Mouse (Mus musculus) heart, adult 2 months (tissue): ENCODE results near the gene Ly6g6e. TPM values are rescaled to one million over a fixed set of nuclear protein-coding genes. Genes with fewer than 3 reads are reported as not detected.
A peak's percentile ranks its signal among the peaks of the same experiment; 100 is the strongest.

Source experiments
- DNase-seq, 2 experiments: peaks; one replicate each; pipeline ENCODE4 v3.0.0; 2021
- H3K27ac ChIP-seq: fragments of 200-600 bp; 2 replicates; pipeline ENCODE4 v1.8.1; 2022
- H3K27me3 ChIP-seq: fragments of 200-500 bp; 2 replicates; pipeline ENCODE4 v1.6.1; 2012; ENCODE audit warnings: mild to moderate bottlenecking, low read length, inconsistent platforms, mixed read lengths; ENCODE audit not compliant: control insufficient read depth, insufficient read depth
- H3K36me3 ChIP-seq: fragments of 200-500 bp; 2 replicates; pipeline ENCODE4 v1.6.1; 2012; ENCODE audit warnings: low read length, inconsistent platforms; ENCODE audit not compliant: control insufficient read depth, insufficient read depth
- H3K4me1 ChIP-seq: fragments of 200-500 bp; 2 replicates; pipeline ENCODE4 v1.6.1; 2011; ENCODE audit warnings: low read length; ENCODE audit not compliant: control insufficient read depth, insufficient read depth
- H3K4me3 ChIP-seq: fragments of 200-600 bp; 2 replicates; pipeline ENCODE4 v1.8.1; 2022
- H3K79me2 ChIP-seq: fragments of 200-500 bp; replicated peaks from 2 replicates; pipeline ENCODE4 v1.6.1; 2012; ENCODE audit warnings: mild to moderate bottlenecking, inconsistent platforms, low read length, moderate library complexity, mixed read lengths; ENCODE audit not compliant: control insufficient read depth, insufficient read depth
- H3K9ac ChIP-seq: fragments of 200-500 bp; 2 replicates; pipeline ENCODE4 v1.6.1; 2012; ENCODE audit warnings: low read depth, mild to moderate bottlenecking, control low read depth, inconsistent platforms, low read length, mixed read lengths
- CTCF ChIP-seq: fragments of 200-600 bp; IDR thresholded peaks from 2 replicates; pipeline ENCODE4 v1.8.1; 2022; ENCODE audit warnings: antibody characterized with exemption, mild to moderate bottlenecking, moderate library complexity
- EP300 ChIP-seq: fragments of 200-500 bp; IDR thresholded peaks from 2 replicates; pipeline ENCODE4 v1.6.1; 2011; ENCODE audit warnings: low read depth, low read length, control low read depth; ENCODE audit not compliant: insufficient read depth
- POLR2A ChIP-seq: fragments of 200-500 bp; IDR thresholded peaks from 2 replicates; pipeline ENCODE4 v1.6.1; 2011; ENCODE audit warnings: mild to moderate bottlenecking, low read depth, low read length, control low read depth; ENCODE audit not compliant: insufficient read depth
- WGBS: fragments of 180-500 bp; shearing (Covaris S2); methylation state at CpG from one replicate; pipeline ENCODE4 v1.1.7; 2018; 5-methylcytosine and 5-hydroxymethylcytosine counted together
- intact Hi-C: fragments of 180-260 bp; cut with DNase I; formaldehyde crosslinking; loops from one replicate; pipeline ENCODE4 v1.15.1; 2025
- long read RNA-seq: library from polyadenylated mRNA; stranded (forward); transcript quantifications from one replicate; pipeline ENCODE4 v2.0.0, GENCODE M21; 2021
- polyA plus RNA-seq: library from polyadenylated mRNA; depleted of rRNA; stranded (reverse); fragments of >200 nt; gene quantifications from 2 replicates; pipeline ENCODE4 v1.2.3, GENCODE M21; 2012; rRNA removed
- total RNA-seq, 2 experiments: library from RNA; stranded (reverse); gene quantifications; 2 replicates each; pipeline ENCODE4 v1.2.3; 2021

The Ly6g6e gene
- total RNA-seq (not detected), polyA plus RNA-seq (0.41 TPM in 1 of 2 replicates, not detected in the other)
- long read RNA-seq = 0 reads

GRCm38 (mm10) chr17:35076507-35077176 lies at the start of gene Ly6g6e:
Gene Ly6g6e, plus strand, starts transcription at chr17:35076902.
- H3K4me3 ChIP-seq = peak within 1 kb of the TSS; percentile 57
- H3K36me3 ChIP-seq = no peaks in the 10 kb centered on the region
- H3K9ac ChIP-seq = peak within 1 kb of the TSS; percentile 73
- intact Hi-C loops = no loop called here
- no peaks in the 10 kb centered on the region for H3K27me3 ChIP-seq
- no peak for DNase-seq
- TF ChIP-seq POLR2A (no peak), EP300 (no peak), CTCF (no peak)
- peak within 1 kb of the TSS; percentile 68 for H3K27ac ChIP-seq
- H3K4me1 ChIP-seq = peaks cover 8% of the 10 kb centered on the region
- 51% methylated on average over 10 of the region's 10 CpGs for WGBS
- no peaks in the 10 kb centered on the region for H3K79me2 ChIP-seq

- Histone ChIP-seq H3K36me3 (no peaks in the 10 kb centered on the region), H3K4me1 (peaks cover 5% of the 10 kb centered on the region), H3K4me3 (no peak within 1 kb of the TSS), H3K79me2 (no peaks in the 10 kb centered on the region), H3K9ac (no peak within 1 kb of the TSS), H3K27ac (no peak within 1 kb of the TSS), H3K27me3 (no peaks in the 10 kb centered on the region)
- TF ChIP-seq POLR2A = no peak
- intact Hi-C loops = no loop called here
- 54% methylated on average over 13 of the region's 13 CpGs for WGBS
- DNase-seq = no peak
These were observed 49.2 kb upstream of the Ly6g6e start, which contains the start of gene Sapcd1 for GRCm38 (mm10) chr17:35027277-35028068. Gene Sapcd1, minus strand, starts transcription at chr17:35028016.

GRCm38 (mm10) chr17:35028315-35028714 lies 48.4 kb upstream of the Ly6g6e start:
- H3K79me2 ChIP-seq = no peaks in the 10 kb centered on the region
- intact Hi-C loops = no loop called here
- no peaks in the 10 kb centered on the region for H3K27me3 ChIP-seq
- H3K4me1 ChIP-seq = peaks cover 2% of the 10 kb centered on the region; the same call in 1 of the 2 replicates
- no peak overlapping the region for H3K27ac ChIP-seq
- H3K4me3 ChIP-seq = no peak overlapping the region
- WGBS = 47% methylated on average over 2 of the region's 2 CpGs
- H3K36me3 ChIP-seq = no peaks in the 10 kb centered on the region
- no peak overlapping the region for H3K9ac ChIP-seq
- DNase-seq = no peak
- TF ChIP-seq POLR2A = no peak
- TF ChIP-seq EP300 = no peak
- TF ChIP-seq CTCF = no peak

- H3K9ac ChIP-seq = no peak overlapping the region
- intact Hi-C loops = no loop called here
- WGBS = 49% methylated on average over 19 of the region's 19 CpGs
These were observed 46.8 kb upstream of the Ly6g6e start for GRCm38 (mm10) chr17:35029691-35030532.

GRCm38 (mm10) chr17:35031272-35031671 lies 45.4 kb upstream of the Ly6g6e start:
- Histone ChIP-seq H3K9ac (no peak overlapping the region), H3K4me1 (no peaks in the 10 kb centered on the region), H3K27ac (no peak overlapping the region), H3K79me2 (no peaks in the 10 kb centered on the region), H3K27me3 (no peaks in the 10 kb centered on the region), H3K4me3 (no peak overlapping the region), H3K36me3 (no peaks in the 10 kb centered on the region)
- WGBS = 89% methylated on average over 11 of the region's 11 CpGs
- no peak for DNase-seq
- intact Hi-C loops = no loop called here
- TF ChIP-seq POLR2A = no peak
- no peak for TF ChIP-seq CTCF
- TF ChIP-seq EP300 = no peak

More at GRCm38 (mm10) chr17:35029691-35030532, 46.8 kb upstream of the Ly6g6e start:
- TF ChIP-seq CTCF (peak; percentile 61), POLR2A (no peak), EP300 (no peak)
- H3K4me3 ChIP-seq = no peak overlapping the region
- H3K27me3 ChIP-seq = no peaks in the 10 kb centered on the region
- H3K36me3 ChIP-seq = no peaks in the 10 kb centered on the region
- no peak overlapping the region for H3K27ac ChIP-seq
- H3K4me1 ChIP-seq = no peaks in the 10 kb centered on the region
- DNase-seq = no peak
- no peaks in the 10 kb centered on the region for H3K79me2 ChIP-seq
